Mouse (Mus musculus): Measurements from ENCODE around the gene Pde6h.

GRCm38 (mm10) chr6:136940188-136940960 lies 16.7 kb downstream of the Pde6h start:
- no peak for TF ChIP-seq CTCF (IDR thresholded peaks at IDR 0.05; ENCODE audit: low read depth, low read length)
- TF ChIP-seq GATA1 (IDR thresholded peaks at IDR 0.05; ENCODE audit: borderline replicate concordance, low read length): no peak

Data from G1E (cell line).